Mouse (Mus musculus) frontal cortex, adult (tissue): ENCODE data around the gene Zfp120.
"Not testable (repeated sequence)": the region's sequence is repeated elsewhere in the genome, so short reads cannot be mapped to it uniquely, and the experiment has no call there.

Experiments used
- ATAC-seq: cut with Nextera tagmentation; 2 replicates; pipeline ENCODE4 v1.9.2; 2017; ENCODE audit warnings: mild to moderate bottlenecking, moderate library complexity, mixed read lengths; ENCODE audit not compliant: low TSS enrichment

The Zfp120 gene

GRCm38 (mm10) chr2:150136435-150136897 lies at the start of gene Zfp120:
Gene Zfp120, minus strand, starts transcription at chr2:150136708.
- peak; percentile 100 for ATAC-seq

GRCm38 (mm10) chr2:150181570-150181999 lies 45.1 kb upstream of the Zfp120 start, which contains the start of gene Gm14139:
Gene Gm14139, plus strand, starts transcription at chr2:150181755.
- not testable (repeated sequence) for ATAC-seq

GRCm38 (mm10) chr2:150181046-150181445 lies 44.5 kb upstream of the Zfp120 start:
- ATAC-seq = not testable (repeated sequence)

GRCm38 (mm10) chr2:150179579-150179978 lies 43.1 kb upstream of the Zfp120 start, which contains the start of gene Gm10770:
Gene Gm10770, minus strand, starts transcription at chr2:150179679.
- not testable (repeated sequence) for ATAC-seq

- no peak for ATAC-seq
These were observed 37.3 kb upstream of the Zfp120 start for GRCm38 (mm10) chr2:150173833-150174232.

GRCm38 (mm10) chr2:150166703-150167102 lies 30.2 kb upstream of the Zfp120 start:
- no peak for ATAC-seq

GRCm38 (mm10) chr2:150132773-150133172 lies 3.7 kb downstream of the Zfp120 start:
- no peak for ATAC-seq

GRCm38 (mm10) chr2:150132002-150132401 lies 4.5 kb downstream of the Zfp120 start:
- ATAC-seq = not testable (repeated sequence)

- ATAC-seq = no peak
These were observed 25.1 kb downstream of the Zfp120 start for GRCm38 (mm10) chr2:150111247-150111912.

- peak; percentile 89 for ATAC-seq
These were observed 36.9 kb downstream of the Zfp120 start for GRCm38 (mm10) chr2:150099618-150100017.
